Mouse (Mus musculus) ES-Bruce4 (cell line): Measurements from ENCODE around the gene Dmwd.

Experiments used
- EP300 ChIP-seq: IDR thresholded peaks from 2 replicates; pipeline ENCODE4 v1.6.1; 2011; ENCODE audit warnings: low read depth, low read length; ENCODE audit not compliant: insufficient read depth
- POLR2A ChIP-seq: IDR thresholded peaks from one replicate; pipeline ENCODE4 v1.8.1; 2011; ENCODE audit warnings: low read length; ENCODE audit not compliant: insufficient read depth

GRCm38 (mm10) chr7:19083701-19084100, 7.7 kb downstream of the Dmwd start, which contains the start of gene Dmpk:
- TF ChIP-seq EP300 (no peak), POLR2A (no peak)
